Mouse (Mus musculus): Measurements from ENCODE around the gene Pkd1l1. TPM values are rescaled to one million over a fixed set of nuclear protein-coding genes. Genes with fewer than 3 reads are reported as not detected.

Pkd1l1 gene
- 0.20 and 0.28 TPM in 2 replicates for polyA plus RNA-seq (2012; rRNA removed)

GRCm38 (mm10) chr11:8973166-8973565 is at the start of gene Pkd1l1:
TSS of gene Pkd1l1 (minus strand) at chr11:8973266.

GRCm38 (mm10) chr11:9010853-9011339 is 37.8 kb upstream of the Pkd1l1 start, which contains the start of gene Hus1:
TSS of gene Hus1 (minus strand) at chr11:9011191.

Other genes starting within 250 kb of the Pkd1l1 start
- gene Hus1, start 37.9 kb upstream of the Pkd1l1 start, polyA plus RNA-seq (2012; rRNA removed), result 13.5 and 13.6 TPM in 2 replicates
- 0.81 and 0.88 TPM in 2 replicates for gene Gm11992, start 75.3 kb upstream of the Pkd1l1 start, polyA plus RNA-seq (2012; rRNA removed)
- 0.14 and 0.15 TPM in 2 replicates for gene Sun3, start 75.7 kb upstream of the Pkd1l1 start, polyA plus RNA-seq (2012; rRNA removed)
- 2.9 and 3.0 TPM in 2 replicates for gene Upp1, start 144.8 kb upstream of the Pkd1l1 start, polyA plus RNA-seq (2012; rRNA removed)
- 0.02 and 0.04 TPM in 2 replicates for gene Abca13, start 218.7 kb upstream of the Pkd1l1 start, polyA plus RNA-seq (2012; rRNA removed)